Mouse (Mus musculus) midbrain, embryonic 15.5 days (tissue): Measurements from ENCODE around the gene Grm2. TPM values are rescaled to one million over a fixed set of nuclear protein-coding genes. Genes with fewer than 3 reads are reported as not detected.

Experiments
- ATAC-seq: fragments of 200-750 bp; cut with Nextera tagmentation; replicated peaks from 2 replicates; pipeline ENCODE4 v1.8.0; 2017; ENCODE audit warnings: moderate TSS enrichment
- H3K27ac ChIP-seq: fragments of 300-500 bp; sonication (generic); 2 replicates; pipeline ENCODE4 v1.5.1; 2015; ENCODE audit warnings: mild to moderate bottlenecking, inconsistent platforms
- H3K27me3 ChIP-seq: fragments of 300-500 bp; sonication (generic); replicated peaks from 2 replicates; pipeline ENCODE4 v1.6.1; 2015; ENCODE audit warnings: inconsistent platforms
- H3K36me3 ChIP-seq: fragments of 300-500 bp; sonication (generic); replicated peaks from 2 replicates; pipeline ENCODE4 v1.6.1; 2015; ENCODE audit warnings: inconsistent platforms
- H3K4me1 ChIP-seq: fragments of 300-500 bp; sonication (generic); 2 replicates; pipeline ENCODE4 v1.6.1; 2015; ENCODE audit warnings: inconsistent platforms
- H3K4me2 ChIP-seq: fragments of 300-500 bp; sonication (generic); 2 replicates; pipeline ENCODE4 v1.6.1; 2015; ENCODE audit warnings: inconsistent platforms, mild to moderate bottlenecking, moderate library complexity
- H3K4me3 ChIP-seq: fragments of 300-500 bp; sonication (generic); 2 replicates; pipeline ENCODE4 v1.5.1; 2015; ENCODE audit warnings: mild to moderate bottlenecking, inconsistent platforms
- H3K9ac ChIP-seq: fragments of 300-500 bp; sonication (generic); 2 replicates; pipeline ENCODE4 v1.6.1; 2015; ENCODE audit warnings: mild to moderate bottlenecking, inconsistent platforms
- H3K9me3 ChIP-seq: fragments of 300-500 bp; sonication (generic); 2 replicates; pipeline ENCODE4 v1.6.1; 2016; ENCODE audit warnings: inconsistent platforms
- WGBS: fragments of 180-500 bp; shearing (Covaris S2); methylation state at CpG from one replicate; pipeline ENCODE4 v1.1.7; 2015; ENCODE audit warnings: mixed read lengths; 5-methylcytosine and 5-hydroxymethylcytosine counted together
- polyA plus RNA-seq: library from polyadenylated mRNA; unstranded; fragments of >200 nt; fragmentation: Nextera tagmentation; extraction: Ambion mirVana; gene quantifications from 2 replicates; pipeline ENCODE4 v1.2.1, GENCODE M21; 2015

The Grm2 gene
- polyA plus RNA-seq, 1 experiment from 2014 or later = 19.3 TPM

GRCm38 (mm10) chr9:106675965-106676364 is 20.1 kb upstream of the Grm2 start:
- Histone ChIP-seq H3K27me3 (no peaks in the 10 kb centered on the region), H3K27ac (no peak overlapping the region), H3K36me3 (peaks cover 5% of the 10 kb centered on the region; the same call in 1 of the 2 replicates), H3K4me3 (no peak overlapping the region), H3K9ac (no peak overlapping the region), H3K4me1 (no peaks in the 10 kb centered on the region), H3K9me3 (no peaks in the 10 kb centered on the region), H3K4me2 (no peak overlapping the region)
- ATAC-seq = 0 out of 2 replicates have a peak, but pooled peaks have one; percentile 46
- WGBS = 82% methylated on average over 9 of the region's 9 CpGs

- WGBS = 0% methylated on average over 1 of the region's 1 CpGs
- Histone ChIP-seq H3K36me3 (peaks cover 5% of the 10 kb centered on the region; the same call in 1 of the 2 replicates), H3K9me3 (no peaks in the 10 kb centered on the region), H3K27me3 (no peaks in the 10 kb centered on the region), H3K4me1 (no peaks in the 10 kb centered on the region), H3K9ac (no peak overlapping the region), H3K4me2 (no peak overlapping the region), H3K4me3 (no peak overlapping the region), H3K27ac (no peak overlapping the region)
- peak; percentile 85 for ATAC-seq
Observed at GRCm38 (mm10) chr9:106675480-106675879, 19.6 kb upstream of the Grm2 start.

- Histone ChIP-seq H3K9me3 (no peaks in the 10 kb centered on the region), H3K9ac (no peak overlapping the region), H3K4me2 (no peak overlapping the region), H3K36me3 (peaks cover 5% of the 10 kb centered on the region; the same call in 1 of the 2 replicates), H3K4me3 (no peak overlapping the region), H3K4me1 (no peaks in the 10 kb centered on the region), H3K27ac (no peak overlapping the region), H3K27me3 (no peaks in the 10 kb centered on the region)
- ATAC-seq = no peak
- 84% methylated on average over 2 of the region's 2 CpGs for WGBS
Observed at GRCm38 (mm10) chr9:106673860-106674259, 18.0 kb upstream of the Grm2 start.

GRCm38 (mm10) chr9:106664856-106665255 is 9.0 kb upstream of the Grm2 start:
- peak; percentile 37 for ATAC-seq
- H3K9ac ChIP-seq = no peak overlapping the region
- WGBS = 47% methylated on average over 6 of the region's 6 CpGs

GRCm38 (mm10) chr9:106664433-106664832 is 8.6 kb upstream of the Grm2 start:
- 7% methylated on average over 4 of the region's 4 CpGs for WGBS

More at GRCm38 (mm10) chr9:106664856-106665255, 9.0 kb upstream of the Grm2 start:
- no peaks in the 10 kb centered on the region; the same call in 1 of the 2 replicates for H3K36me3 ChIP-seq
- H3K4me2 ChIP-seq = 0 out of 2 replicates have a peak overlapping the region, but pooled peaks have one; percentile 11
- no peaks in the 10 kb centered on the region for H3K9me3 ChIP-seq
- peaks cover 32% of the 10 kb centered on the region for H3K4me1 ChIP-seq
- H3K4me3 ChIP-seq = no peak overlapping the region
- H3K27ac ChIP-seq = peak overlapping the region; percentile 83
- no peaks in the 10 kb centered on the region for H3K27me3 ChIP-seq

GRCm38 (mm10) chr9:106663200-106663599 is 7.3 kb upstream of the Grm2 start:
- ATAC-seq = no peak
- Histone ChIP-seq H3K27ac (0 out of 2 replicates have a peak overlapping the region, but pooled peaks have one; percentile 83), H3K27me3 (no peaks in the 10 kb centered on the region), H3K36me3 (peaks cover 6% of the 10 kb centered on the region; the same call in 1 of the 2 replicates), H3K4me2 (no peak overlapping the region), H3K9ac (no peak overlapping the region), H3K4me1 (peaks cover 32% of the 10 kb centered on the region), H3K4me3 (no peak overlapping the region), H3K9me3 (no peaks in the 10 kb centered on the region)
- 77% methylated on average over 6 of the region's 6 CpGs for WGBS

More at GRCm38 (mm10) chr9:106664433-106664832, 8.6 kb upstream of the Grm2 start:
- H3K9me3 ChIP-seq = no peaks in the 10 kb centered on the region
- H3K36me3 ChIP-seq = no peaks in the 10 kb centered on the region; the same call in 1 of the 2 replicates
- H3K4me3 ChIP-seq = no peak overlapping the region
- no peaks in the 10 kb centered on the region for H3K27me3 ChIP-seq
- peak; percentile 92 for ATAC-seq
- H3K27ac ChIP-seq = peak overlapping the region; percentile 83
- H3K4me2 ChIP-seq = 0 out of 2 replicates have a peak overlapping the region, but pooled peaks have one; percentile 11
- H3K4me1 ChIP-seq = peaks cover 32% of the 10 kb centered on the region
- no peak overlapping the region for H3K9ac ChIP-seq

GRCm38 (mm10) chr9:106659935-106660334 is 4.1 kb upstream of the Grm2 start:
- H3K9me3 ChIP-seq = no peaks in the 10 kb centered on the region
- no peaks in the 10 kb centered on the region for H3K27me3 ChIP-seq
- no peak for ATAC-seq
- peaks cover 6% of the 10 kb centered on the region; the same call in 1 of the 2 replicates for H3K36me3 ChIP-seq
- no peak overlapping the region for H3K4me2 ChIP-seq
- no peak overlapping the region for H3K4me3 ChIP-seq
- 48% methylated on average over 1 of the region's 1 CpGs for WGBS
- peaks cover 42% of the 10 kb centered on the region for H3K4me1 ChIP-seq
- H3K9ac ChIP-seq = no peak overlapping the region
- H3K27ac ChIP-seq = no peak overlapping the region

GRCm38 (mm10) chr9:106659441-106659840 is 3.6 kb upstream of the Grm2 start:
- H3K4me3 ChIP-seq = no peak overlapping the region
- H3K4me2 ChIP-seq = no peak overlapping the region
- peaks cover 6% of the 10 kb centered on the region; the same call in 1 of the 2 replicates for H3K36me3 ChIP-seq
- H3K27ac ChIP-seq = no peak overlapping the region
- H3K4me1 ChIP-seq = peaks cover 42% of the 10 kb centered on the region
- WGBS = 17% methylated on average over 7 of the region's 7 CpGs
- no peak for ATAC-seq
- H3K27me3 ChIP-seq = no peaks in the 10 kb centered on the region
- H3K9ac ChIP-seq = no peak overlapping the region
- H3K9me3 ChIP-seq = no peaks in the 10 kb centered on the region

- no peak overlapping the region for H3K4me3 ChIP-seq
- ATAC-seq = no peak
- no peaks in the 10 kb centered on the region for H3K9me3 ChIP-seq
- peaks cover 33% of the 10 kb centered on the region for H3K4me1 ChIP-seq
- H3K36me3 ChIP-seq = peaks cover 6% of the 10 kb centered on the region; the same call in 1 of the 2 replicates
- no peak overlapping the region for H3K9ac ChIP-seq
- no peak overlapping the region for H3K4me2 ChIP-seq
- WGBS = 48% methylated on average over 5 of the region's 5 CpGs
- no peaks in the 10 kb centered on the region for H3K27me3 ChIP-seq
- no peak overlapping the region; the same call in 1 of the 2 replicates for H3K27ac ChIP-seq
Observed at GRCm38 (mm10) chr9:106657592-106657991, 1.7 kb upstream of the Grm2 start.

- no peak overlapping the region for H3K4me3 ChIP-seq
- no peaks in the 10 kb centered on the region for H3K27me3 ChIP-seq
- peak overlapping the region; percentile 86; the same call in 1 of the 2 replicates for H3K4me2 ChIP-seq
- H3K27ac ChIP-seq = 0 out of 2 replicates have a peak overlapping the region, but pooled peaks have one; percentile 49
- H3K9ac ChIP-seq = no peak overlapping the region
- peak; percentile 19 for ATAC-seq
- peaks cover 33% of the 10 kb centered on the region for H3K4me1 ChIP-seq
- peaks cover 6% of the 10 kb centered on the region; the same call in 1 of the 2 replicates for H3K36me3 ChIP-seq
- no peaks in the 10 kb centered on the region for H3K9me3 ChIP-seq
- 25% methylated on average over 5 of the region's 5 CpGs for WGBS
Observed at GRCm38 (mm10) chr9:106656820-106657219, 938 bp upstream of the Grm2 start.

GRCm38 (mm10) chr9:106652720-106653119 is 3.2 kb downstream of the Grm2 start:
- no peak for ATAC-seq
- Histone ChIP-seq H3K27me3 (no peaks in the 10 kb centered on the region), H3K4me3 (no peak overlapping the region), H3K9me3 (no peaks in the 10 kb centered on the region), H3K27ac (no peak overlapping the region), H3K36me3 (peaks cover 5% of the 10 kb centered on the region; the same call in 1 of the 2 replicates), H3K4me1 (peaks cover 33% of the 10 kb centered on the region), H3K9ac (no peak overlapping the region), H3K4me2 (no peak overlapping the region)
- 86% methylated on average over 1 of the region's 1 CpGs for WGBS

- Histone ChIP-seq H3K36me3 (peaks cover 5% of the 10 kb centered on the region; the same call in 1 of the 2 replicates), H3K4me3 (no peak overlapping the region), H3K4me1 (no peaks in the 10 kb centered on the region), H3K4me2 (no peak overlapping the region), H3K9ac (no peak overlapping the region), H3K27me3 (no peaks in the 10 kb centered on the region), H3K27ac (no peak overlapping the region), H3K9me3 (no peaks in the 10 kb centered on the region)
- ATAC-seq = no peak
- WGBS = 80% methylated on average over 27 of the region's 27 CpGs
Observed at GRCm38 (mm10) chr9:106647226-106647625, 8.7 kb downstream of the Grm2 start.
